Mouse (Mus musculus) limb, embryonic 13.5 days (tissue): Measurements from ENCODE around the gene Hlx. TPM values are rescaled to one million over a fixed set of nuclear protein-coding genes. Genes with fewer than 3 reads are reported as not detected.

ENCODE experiments used
- ATAC-seq: fragments of 200-750 bp; cut with Nextera tagmentation; 2 replicates; pipeline ENCODE4 v1.8.0; 2017; ENCODE audit warnings: low read depth, moderate number of reproducible peaks, moderate TSS enrichment; ENCODE audit not compliant: low FRiP score
- H3K27ac ChIP-seq: fragments of 300-500 bp; sonication (generic); 2 replicates; pipeline ENCODE4 v1.5.1; 2015; ENCODE audit warnings: inconsistent platforms, mild to moderate bottlenecking, moderate library complexity
- H3K27me3 ChIP-seq: fragments of 300-500 bp; sonication (generic); 2 replicates; pipeline ENCODE4 v1.6.1; 2015; ENCODE audit warnings: mild to moderate bottlenecking, inconsistent platforms
- H3K36me3 ChIP-seq: fragments of 300-500 bp; sonication (generic); 2 replicates; pipeline ENCODE4 v1.6.1; 2015; ENCODE audit warnings: inconsistent platforms, mild to moderate bottlenecking, moderate library complexity
- H3K4me1 ChIP-seq: fragments of 300-500 bp; sonication (generic); 2 replicates; pipeline ENCODE4 v1.6.1; 2015; ENCODE audit warnings: inconsistent platforms
- H3K4me2 ChIP-seq: fragments of 300-500 bp; sonication (generic); replicated peaks from 2 replicates; pipeline ENCODE4 v1.6.1; 2015; ENCODE audit warnings: inconsistent platforms, mild to moderate bottlenecking, moderate library complexity
- H3K4me3 ChIP-seq: fragments of 300-500 bp; sonication (generic); 2 replicates; pipeline ENCODE4 v1.5.1; 2015; ENCODE audit warnings: moderate library complexity, mild to moderate bottlenecking, inconsistent platforms
- H3K9ac ChIP-seq: fragments of 300-500 bp; sonication (generic); 2 replicates; pipeline ENCODE4 v1.6.1; 2015; ENCODE audit warnings: mild to moderate bottlenecking, inconsistent platforms
- H3K9me3 ChIP-seq: fragments of 300-500 bp; sonication (generic); 2 replicates; pipeline ENCODE4 v1.6.1; 2016; ENCODE audit warnings: inconsistent platforms
- WGBS: fragments of 180-500 bp; shearing (Covaris S2); methylation state at CpG from one replicate; pipeline ENCODE4 v1.1.7; 2015; 5-methylcytosine and 5-hydroxymethylcytosine counted together
- polyA plus RNA-seq: library from polyadenylated mRNA; unstranded; fragments of >200 nt; fragmentation: Nextera tagmentation; extraction: Ambion mirVana; gene quantifications from 2 replicates; pipeline ENCODE4 v1.2.1, GENCODE M21; 2015

Gene Hlx
- polyA plus RNA-seq = 26.2 and 30.3 TPM in 2 replicates

- Histone ChIP-seq H3K27me3 (peaks cover 87% of the 10 kb centered on the region), H3K4me3 (peak within 1 kb of the TSS; percentile 59), H3K36me3 (no peaks in the 10 kb centered on the region), H3K9me3 (no peaks in the 10 kb centered on the region), H3K4me1 (peaks cover 49% of the 10 kb centered on the region), H3K9ac (peak within 1 kb of the TSS; percentile 83), H3K4me2 (peak within 1 kb of the TSS; percentile 85), H3K27ac (peak within 1 kb of the TSS; percentile 88)
- WGBS = 1% methylated on average over 32 of the region's 32 CpGs
- peak; percentile 93 for ATAC-seq
These were observed at the start of gene Hlx for GRCm38 (mm10) chr1:184732556-184733049. Gene Hlx (minus strand): TSS chr1:184732619.

GRCm38 (mm10) chr1:184782161-184782513, 49.7 kb upstream of the Hlx start:
- WGBS = 23% methylated on average over 14 of the region's 14 CpGs
- H3K27me3 ChIP-seq = peaks cover 24% of the 10 kb centered on the region
- ATAC-seq = no peak
- no peak overlapping the region for H3K27ac ChIP-seq
- H3K9me3 ChIP-seq = no peaks in the 10 kb centered on the region
- no peaks in the 10 kb centered on the region for H3K4me1 ChIP-seq
- no peak overlapping the region for H3K4me3 ChIP-seq
- no peak overlapping the region for H3K9ac ChIP-seq
- H3K36me3 ChIP-seq = no peaks in the 10 kb centered on the region
- H3K4me2 ChIP-seq = no peak overlapping the region

- Histone ChIP-seq H3K4me3 (no peak overlapping the region), H3K4me1 (no peaks in the 10 kb centered on the region), H3K27me3 (peaks cover 27% of the 10 kb centered on the region), H3K9ac (no peak overlapping the region), H3K4me2 (no peak overlapping the region), H3K27ac (no peak overlapping the region), H3K9me3 (no peaks in the 10 kb centered on the region), H3K36me3 (no peaks in the 10 kb centered on the region)
- no peak for ATAC-seq
- 51% methylated on average over 10 of the region's 10 CpGs for WGBS
These were observed 49.1 kb upstream of the Hlx start for GRCm38 (mm10) chr1:184781286-184782160.

GRCm38 (mm10) chr1:184778157-184778556, 45.7 kb upstream of the Hlx start:
- WGBS = 87% methylated on average over 6 of the region's 6 CpGs
- no peak overlapping the region for H3K4me2 ChIP-seq

GRCm38 (mm10) chr1:184777061-184777795, 44.8 kb upstream of the Hlx start:
- Histone ChIP-seq H3K27ac (no peak overlapping the region), H3K9ac (no peak overlapping the region), H3K4me3 (no peak overlapping the region), H3K4me1 (no peaks in the 10 kb centered on the region), H3K9me3 (no peaks in the 10 kb centered on the region), H3K4me2 (no peak overlapping the region), H3K36me3 (no peaks in the 10 kb centered on the region), H3K27me3 (peaks cover 27% of the 10 kb centered on the region)
- WGBS = 32% methylated on average over 22 of the region's 22 CpGs
- no peak for ATAC-seq

More at GRCm38 (mm10) chr1:184778157-184778556, 45.7 kb upstream of the Hlx start:
- ATAC-seq = no peak
- Histone ChIP-seq H3K36me3 (no peaks in the 10 kb centered on the region), H3K9ac (no peak overlapping the region), H3K27me3 (peaks cover 34% of the 10 kb centered on the region), H3K9me3 (no peaks in the 10 kb centered on the region), H3K4me1 (no peaks in the 10 kb centered on the region), H3K4me3 (no peak overlapping the region), H3K27ac (no peak overlapping the region)

GRCm38 (mm10) chr1:184775289-184775688, 42.9 kb upstream of the Hlx start:
- H3K9ac ChIP-seq = no peak overlapping the region
- WGBS = 63% methylated on average over 9 of the region's 9 CpGs
- H3K27me3 ChIP-seq = peaks cover 18% of the 10 kb centered on the region
- no peaks in the 10 kb centered on the region for H3K36me3 ChIP-seq
- no peaks in the 10 kb centered on the region for H3K9me3 ChIP-seq
- ATAC-seq = no peak
- H3K27ac ChIP-seq = no peak overlapping the region
- no peak overlapping the region for H3K4me2 ChIP-seq
- H3K4me3 ChIP-seq = no peak overlapping the region
- peaks cover 9% of the 10 kb centered on the region for H3K4me1 ChIP-seq

- no peak for ATAC-seq
These were observed 39.5 kb upstream of the Hlx start for GRCm38 (mm10) chr1:184771891-184772249.

GRCm38 (mm10) chr1:184771202-184771890, 38.9 kb upstream of the Hlx start:
- Histone ChIP-seq H3K27ac (no peak overlapping the region), H3K4me3 (peak overlapping the region; percentile 9; the same call in 1 of the 2 replicates), H3K9ac (no peak overlapping the region), H3K36me3 (no peaks in the 10 kb centered on the region), H3K4me1 (peaks cover 9% of the 10 kb centered on the region), H3K4me2 (peak overlapping the region; percentile 51), H3K9me3 (no peaks in the 10 kb centered on the region), H3K27me3 (peaks cover 7% of the 10 kb centered on the region)
- ATAC-seq = peak; percentile 61; the same call in 1 of the 2 replicates
- 16% methylated on average over 18 of the region's 18 CpGs for WGBS

More at GRCm38 (mm10) chr1:184771891-184772249, 39.5 kb upstream of the Hlx start:
- H3K4me3 ChIP-seq = peak overlapping the region; percentile 9; the same call in 1 of the 2 replicates
- peaks cover 7% of the 10 kb centered on the region for H3K27me3 ChIP-seq
- WGBS = 12% methylated on average over 9 of the region's 9 CpGs
- no peaks in the 10 kb centered on the region for H3K9me3 ChIP-seq
- no peak overlapping the region for H3K27ac ChIP-seq
- peak overlapping the region; percentile 51 for H3K4me2 ChIP-seq
- H3K4me1 ChIP-seq = peaks cover 9% of the 10 kb centered on the region
- no peaks in the 10 kb centered on the region for H3K36me3 ChIP-seq
- H3K9ac ChIP-seq = no peak overlapping the region

- Histone ChIP-seq H3K27ac (no peak overlapping the region), H3K27me3 (no peaks in the 10 kb centered on the region), H3K36me3 (no peaks in the 10 kb centered on the region), H3K9ac (no peak overlapping the region), H3K4me3 (no peak overlapping the region), H3K4me2 (no peak overlapping the region), H3K9me3 (no peaks in the 10 kb centered on the region), H3K4me1 (peaks cover 11% of the 10 kb centered on the region; the same call in 1 of the 2 replicates)
- WGBS = 44% methylated on average over 3 of the region's 3 CpGs
- no peak for ATAC-seq
These were observed 31.4 kb upstream of the Hlx start for GRCm38 (mm10) chr1:184763866-184764265.

- H3K4me3 ChIP-seq = no peak overlapping the region
- no peaks in the 10 kb centered on the region for H3K27me3 ChIP-seq
- H3K4me1 ChIP-seq = peaks cover 11% of the 10 kb centered on the region; the same call in 1 of the 2 replicates
- H3K4me2 ChIP-seq = no peak overlapping the region
- H3K27ac ChIP-seq = no peak overlapping the region; the same call in 1 of the 2 replicates
- WGBS = 65% methylated on average over 5 of the region's 5 CpGs
- no peaks in the 10 kb centered on the region for H3K9me3 ChIP-seq
- no peaks in the 10 kb centered on the region for H3K36me3 ChIP-seq
- H3K9ac ChIP-seq = no peak overlapping the region
- ATAC-seq = no peak
These were observed 30.5 kb upstream of the Hlx start for GRCm38 (mm10) chr1:184762941-184763340.

GRCm38 (mm10) chr1:184761988-184762387, 29.6 kb upstream of the Hlx start:
- Histone ChIP-seq H3K4me2 (no peak overlapping the region), H3K9ac (no peak overlapping the region), H3K27ac (no peak overlapping the region), H3K36me3 (no peaks in the 10 kb centered on the region), H3K4me3 (no peak overlapping the region), H3K9me3 (no peaks in the 10 kb centered on the region), H3K27me3 (0 out of 2 replicates have a peak, but pooled peaks cover 2% of the 10 kb centered on the region), H3K4me1 (peaks cover 11% of the 10 kb centered on the region; the same call in 1 of the 2 replicates)
- ATAC-seq = no peak
- WGBS = 73% methylated on average over 4 of the region's 4 CpGs
